Mouse (Mus musculus): Measurements from ENCODE around the gene Ppp2r1b.

Ppp2r1b gene

GRCm38 (mm10) chr9:50904196-50904847 is 59.2 kb downstream of the Ppp2r1b start:
- no peak for DNase-seq (ENCODE audit: low read depth in 1 of 2, low spot score in 2 of 2)

GRCm38 (mm10) chr9:50905321-50905720 is 60.2 kb downstream of the Ppp2r1b start:
- DNase-seq (ENCODE audit: low read depth in 1 of 2, low spot score in 2 of 2) = no peak

- no peak for DNase-seq (ENCODE audit: low read depth in 1 of 2, low spot score in 2 of 2)
Observed at GRCm38 (mm10) chr9:50911861-50912515, 66.9 kb downstream of the Ppp2r1b start.

- DNase-seq (ENCODE audit: low read depth in 1 of 2, low spot score in 2 of 2) = no peak
Observed at GRCm38 (mm10) chr9:50918131-50918530, 73.0 kb downstream of the Ppp2r1b start.

- no peak for DNase-seq (ENCODE audit: low read depth in 1 of 2, low spot score in 2 of 2)
Observed at GRCm38 (mm10) chr9:50919554-50919953, 74.5 kb downstream of the Ppp2r1b start.

GRCm38 (mm10) chr9:50920933-50921895 is 76.1 kb downstream of the Ppp2r1b start:
- DNase-seq (ENCODE audit: low read depth in 1 of 2, low spot score in 2 of 2) = no peak

- no peak for DNase-seq (ENCODE audit: low read depth in 1 of 2, low spot score in 2 of 2)
Observed at GRCm38 (mm10) chr9:50922363-50923153, 77.5 kb downstream of the Ppp2r1b start.

- DNase-seq (ENCODE audit: low read depth in 1 of 2, low spot score in 2 of 2) = no peak
Observed at GRCm38 (mm10) chr9:50924454-50924853, 79.4 kb downstream of the Ppp2r1b start.

GRCm38 (mm10) chr9:50925801-50926200 is 80.7 kb downstream of the Ppp2r1b start:
- DNase-seq (ENCODE audit: low read depth in 1 of 2, low spot score in 2 of 2) = no peak

- no peak for DNase-seq (ENCODE audit: low read depth in 1 of 2, low spot score in 2 of 2)
Observed at GRCm38 (mm10) chr9:50929986-50930385, 84.9 kb downstream of the Ppp2r1b start.

GRCm38 (mm10) chr9:50941804-50942401 is 96.8 kb downstream of the Ppp2r1b start:
- DNase-seq (ENCODE audit: low read depth in 1 of 2, low spot score in 2 of 2) = no peak

GRCm38 (mm10) chr9:50942711-50943110 is 97.6 kb downstream of the Ppp2r1b start:
- no peak for DNase-seq (ENCODE audit: low read depth in 1 of 2, low spot score in 2 of 2)
